Mouse (Mus musculus): ENCODE results near the gene Rab10. TPM values are rescaled to one million over a fixed set of nuclear protein-coding genes. Genes with fewer than 3 reads are reported as not detected.
A peak's percentile ranks its signal among the peaks of the same experiment; 100 is the strongest.
"Not testable (repeated sequence)": the region's sequence is repeated elsewhere in the genome, so short reads cannot be mapped to it uniquely, and the experiment has no call there.

Rab10 gene
- polyA plus RNA-seq, 1 experiment from 2014 or later, result 45.7 TPM

GRCm38 (mm10) chr12:3297622-3298021, 12.1 kb downstream of the Rab10 start:
- Histone ChIP-seq H3K4me1 (replicated peaks) (peaks cover 76% of the 10 kb centered on the region), H3K36me3 (replicated peaks) (peaks cover 14% of the 10 kb centered on the region), H3K27ac (replicated peaks) (0 out of 2 replicates have a peak overlapping the region, but pooled peaks have one; percentile 41)
- H3K9ac ChIP-seq; H3K9me3 ChIP-seq (replicated peaks); H3K4me2 ChIP-seq; H3K27me3 ChIP-seq; ATAC-seq (ENCODE audit: insufficient read depth); H3K4me3 ChIP-seq (replicated peaks): not testable (repeated sequence)
- WGBS (ENCODE audit: insufficient replicate concordance), result 63% methylated on average over 6 of the region's 6 CpGs

- Histone ChIP-seq H3K27ac (replicated peaks) (peak overlapping the region; percentile 87), H3K4me2 (peak overlapping the region; percentile 50), H3K4me3 (replicated peaks) (no peak overlapping the region; the same call in 1 of the 2 replicates), H3K9ac (peak overlapping the region; percentile 20; the same call in 1 of the 2 replicates), H3K27me3 (no peaks in the 10 kb centered on the region), H3K4me1 (replicated peaks) (peaks cover 87% of the 10 kb centered on the region), H3K36me3 (replicated peaks) (peaks cover 10% of the 10 kb centered on the region; the same call in 1 of the 2 replicates), H3K9me3 (replicated peaks) (no peaks in the 10 kb centered on the region)
- 23% methylated on average over 2 of the region's 2 CpGs for WGBS (ENCODE audit: insufficient replicate concordance)
- ATAC-seq (ENCODE audit: insufficient read depth), result peak; percentile 83
Observed at GRCm38 (mm10) chr12:3296056-3296455, 13.7 kb downstream of the Rab10 start.

- peak; percentile 30; the same call in 1 of the 2 replicates for ATAC-seq (ENCODE audit: insufficient read depth)
- peaks cover 10% of the 10 kb centered on the region; the same call in 1 of the 2 replicates for H3K36me3 ChIP-seq (replicated peaks)
- H3K4me3 ChIP-seq (replicated peaks), result no peak overlapping the region
- H3K9me3 ChIP-seq (replicated peaks), result no peaks in the 10 kb centered on the region
- H3K9ac ChIP-seq, result no peak overlapping the region
- H3K27me3 ChIP-seq, result no peaks in the 10 kb centered on the region
- H3K4me2 ChIP-seq, result peak overlapping the region; percentile 14
- peak overlapping the region; percentile 66 for H3K27ac ChIP-seq (replicated peaks)
- 65% methylated on average over 1 of the region's 1 CpGs for WGBS (ENCODE audit: insufficient replicate concordance)
- peaks cover 90% of the 10 kb centered on the region for H3K4me1 ChIP-seq (replicated peaks)
Observed at GRCm38 (mm10) chr12:3291849-3292248, 17.9 kb downstream of the Rab10 start.

- peaks cover 89% of the 10 kb centered on the region for H3K4me1 ChIP-seq (replicated peaks)
- no peaks in the 10 kb centered on the region for H3K27me3 ChIP-seq
- H3K27ac ChIP-seq (replicated peaks), result peak overlapping the region; percentile 66
- no peak overlapping the region for H3K9ac ChIP-seq
- 45% methylated on average over 4 of the region's 4 CpGs for WGBS (ENCODE audit: insufficient replicate concordance)
- peaks cover 10% of the 10 kb centered on the region; the same call in 1 of the 2 replicates for H3K36me3 ChIP-seq (replicated peaks)
- ATAC-seq (ENCODE audit: insufficient read depth), result peak; percentile 70
- H3K4me2 ChIP-seq, result peak overlapping the region; percentile 14
- H3K4me3 ChIP-seq (replicated peaks), result no peak overlapping the region
- no peaks in the 10 kb centered on the region for H3K9me3 ChIP-seq (replicated peaks)
Observed at GRCm38 (mm10) chr12:3291038-3291437, 18.7 kb downstream of the Rab10 start.

GRCm38 (mm10) chr12:3288440-3288839, 21.3 kb downstream of the Rab10 start:
- peak overlapping the region; percentile 43 for H3K9ac ChIP-seq

GRCm38 (mm10) chr12:3285919-3286318, 23.9 kb downstream of the Rab10 start:
- 0 out of 2 replicates have a peak, but pooled peaks cover 10% of the 10 kb centered on the region for H3K36me3 ChIP-seq (replicated peaks)
- peaks cover 79% of the 10 kb centered on the region for H3K4me1 ChIP-seq (replicated peaks)
- peak overlapping the region; percentile 89 for H3K27ac ChIP-seq (replicated peaks)
- H3K9me3 ChIP-seq (replicated peaks), result no peaks in the 10 kb centered on the region
- no peaks in the 10 kb centered on the region for H3K27me3 ChIP-seq
- peak overlapping the region; percentile 39 for H3K4me2 ChIP-seq
- no peak overlapping the region for H3K4me3 ChIP-seq (replicated peaks)
- H3K9ac ChIP-seq, result no peak overlapping the region
- WGBS (ENCODE audit: insufficient replicate concordance), result 10% methylated on average over 1 of the region's 1 CpGs
- peak; percentile 65 for ATAC-seq (ENCODE audit: insufficient read depth)

More at GRCm38 (mm10) chr12:3288440-3288839, 21.3 kb downstream of the Rab10 start:
- Histone ChIP-seq H3K4me1 (replicated peaks) (peaks cover 87% of the 10 kb centered on the region), H3K4me2 (peak overlapping the region; percentile 46), H3K27ac (replicated peaks) (peak overlapping the region; percentile 87), H3K9me3 (replicated peaks) (no peaks in the 10 kb centered on the region), H3K27me3 (no peaks in the 10 kb centered on the region), H3K36me3 (replicated peaks) (peaks cover 10% of the 10 kb centered on the region; the same call in 1 of the 2 replicates), H3K4me3 (replicated peaks) (no peak overlapping the region)
- WGBS (ENCODE audit: insufficient replicate concordance), result 64% methylated on average over 1 of the region's 1 CpGs
- ATAC-seq (ENCODE audit: insufficient read depth), result peak; percentile 37

GRCm38 (mm10) chr12:3285377-3285776, 24.4 kb downstream of the Rab10 start:
- Histone ChIP-seq H3K9ac (peak overlapping the region; percentile 57), H3K4me1 (replicated peaks) (peaks cover 79% of the 10 kb centered on the region)

GRCm38 (mm10) chr12:3284463-3284862, 25.3 kb downstream of the Rab10 start:
- ATAC-seq (ENCODE audit: insufficient read depth), result no peak
- peaks cover 80% of the 10 kb centered on the region for H3K4me1 ChIP-seq (replicated peaks)
- peak overlapping the region; percentile 65 for H3K4me2 ChIP-seq
- H3K9ac ChIP-seq, result peak overlapping the region; percentile 57
- 0 out of 2 replicates have a peak, but pooled peaks cover 3% of the 10 kb centered on the region for H3K36me3 ChIP-seq (replicated peaks)
- 59% methylated on average over 2 of the region's 2 CpGs for WGBS (ENCODE audit: insufficient replicate concordance)
- H3K4me3 ChIP-seq (replicated peaks), result no peak overlapping the region
- H3K27me3 ChIP-seq, result no peaks in the 10 kb centered on the region
- H3K9me3 ChIP-seq (replicated peaks), result no peaks in the 10 kb centered on the region
- H3K27ac ChIP-seq (replicated peaks), result peak overlapping the region; percentile 84

More at GRCm38 (mm10) chr12:3285377-3285776, 24.4 kb downstream of the Rab10 start:
- peak; percentile 80 for ATAC-seq (ENCODE audit: insufficient read depth)
- whole genome bisulfite sequencing (ENCODE audit: insufficient replicate concordance), result 22% methylated on average over 6 of the region's 6 CpGs
- H3K4me2 ChIP-seq, result peak overlapping the region; percentile 65
- 0 out of 2 replicates have a peak, but pooled peaks cover 7% of the 10 kb centered on the region for H3K36me3 ChIP-seq (replicated peaks)
- H3K4me3 ChIP-seq (replicated peaks), result peak overlapping the region; percentile 37
- no peaks in the 10 kb centered on the region for H3K9me3 ChIP-seq (replicated peaks)
- peak overlapping the region; percentile 89 for H3K27ac ChIP-seq (replicated peaks)
- H3K27me3 ChIP-seq, result no peaks in the 10 kb centered on the region

- H3K4me1 ChIP-seq (replicated peaks), result peaks cover 81% of the 10 kb centered on the region
- 28% methylated on average over 4 of the region's 4 CpGs for WGBS (ENCODE audit: insufficient replicate concordance)
- H3K36me3 ChIP-seq (replicated peaks), result 0 out of 2 replicates have a peak, but pooled peaks cover 3% of the 10 kb centered on the region
- no peaks in the 10 kb centered on the region for H3K27me3 ChIP-seq
- peak overlapping the region; percentile 84 for H3K27ac ChIP-seq (replicated peaks)
- peak overlapping the region; percentile 65; the same call in 1 of the 2 replicates for H3K4me2 ChIP-seq
- H3K4me3 ChIP-seq (replicated peaks), result no peak overlapping the region
- H3K9me3 ChIP-seq (replicated peaks), result no peaks in the 10 kb centered on the region
- peak overlapping the region; percentile 8; the same call in 1 of the 2 replicates for H3K9ac ChIP-seq
- ATAC-seq (ENCODE audit: insufficient read depth), result peak; percentile 38
Observed at GRCm38 (mm10) chr12:3283829-3284440, 25.8 kb downstream of the Rab10 start.

GRCm38 (mm10) chr12:3282954-3283353, 26.8 kb downstream of the Rab10 start:
- H3K36me3 ChIP-seq (replicated peaks), result 0 out of 2 replicates have a peak, but pooled peaks cover 2% of the 10 kb centered on the region
- no peaks in the 10 kb centered on the region for H3K27me3 ChIP-seq
- no peak overlapping the region for H3K4me3 ChIP-seq (replicated peaks)
- peak overlapping the region; percentile 84 for H3K27ac ChIP-seq (replicated peaks)
- H3K4me2 ChIP-seq, result peak overlapping the region; percentile 13; the same call in 1 of the 2 replicates
- H3K9me3 ChIP-seq (replicated peaks), result no peaks in the 10 kb centered on the region
- H3K4me1 ChIP-seq (replicated peaks), result peaks cover 79% of the 10 kb centered on the region
- no peak overlapping the region for H3K9ac ChIP-seq
- WGBS (ENCODE audit: insufficient replicate concordance), result 36% methylated on average over 1 of the region's 1 CpGs
- no peak for ATAC-seq (ENCODE audit: insufficient read depth)

GRCm38 (mm10) chr12:3282520-3282919, 27.2 kb downstream of the Rab10 start:
- H3K9ac ChIP-seq, result no peak overlapping the region
- WGBS (ENCODE audit: insufficient replicate concordance), result 67% methylated on average over 2 of the region's 2 CpGs

More at GRCm38 (mm10) chr12:3282520-3282919, 27.2 kb downstream of the Rab10 start:
- Histone ChIP-seq H3K9me3 (replicated peaks) (no peaks in the 10 kb centered on the region), H3K4me2 (no peak overlapping the region), H3K4me1 (replicated peaks) (peaks cover 75% of the 10 kb centered on the region), H3K36me3 (replicated peaks) (no peaks in the 10 kb centered on the region), H3K4me3 (replicated peaks) (no peak overlapping the region), H3K27ac (replicated peaks) (peak overlapping the region; percentile 84), H3K27me3 (no peaks in the 10 kb centered on the region)
- no peak for ATAC-seq (ENCODE audit: insufficient read depth)
